Mouse (Mus musculus) spleen, adult 2 months (tissue): ENCODE data around the gene Lhfp. TPM values are rescaled to one million over a fixed set of nuclear protein-coding genes. Genes with fewer than 3 reads are reported as not detected.

ENCODE experiments used
- DNase-seq, 2 experiments: peaks; one replicate each; pipeline versions ENCODE4 v3.0.0 to v3.0.0-alpha.2; 2012 to 2021; ENCODE audit warnings: low spot score in 2 of 2, low read depth in 1 of 2
- H3K27ac ChIP-seq: fragments of 200-500 bp; 2 replicates; pipeline ENCODE4 v1.5.1; 2012; ENCODE audit warnings: low read length, inconsistent platforms; ENCODE audit not compliant: insufficient read depth
- H3K27me3 ChIP-seq: fragments of 200-500 bp; 2 replicates; pipeline ENCODE4 v1.6.1; 2012; ENCODE audit warnings: mild to moderate bottlenecking, moderate library complexity, low read length, inconsistent platforms; ENCODE audit not compliant: control insufficient read depth, insufficient read depth
- H3K36me3 ChIP-seq: fragments of 200-500 bp; 2 replicates; pipeline ENCODE4 v1.6.1; 2012; ENCODE audit warnings: mild to moderate bottlenecking, low read length, inconsistent platforms; ENCODE audit not compliant: control insufficient read depth, insufficient read depth
- H3K4me1 ChIP-seq: fragments of 200-500 bp; 2 replicates; pipeline ENCODE4 v1.6.1; 2011; ENCODE audit warnings: inconsistent platforms; ENCODE audit not compliant: control insufficient read depth, insufficient read depth, insufficient read length
- H3K4me3 ChIP-seq: fragments of 200-500 bp; 2 replicates; pipeline ENCODE4 v1.5.1; 2011; ENCODE audit warnings: mild to moderate bottlenecking, inconsistent platforms; ENCODE audit not compliant: insufficient read depth, insufficient read length; ENCODE audit errors: extremely low read depth
- CTCF ChIP-seq: fragments of 200-500 bp; IDR thresholded peaks from 2 replicates; pipeline ENCODE4 v1.5.1; 2011; ENCODE audit warnings: mild to moderate bottlenecking, inconsistent platforms; ENCODE audit not compliant: insufficient read depth, insufficient read length, insufficient replicate concordance; ENCODE audit errors: extremely low read depth
- POLR2A ChIP-seq: fragments of 200-500 bp; IDR thresholded peaks from 2 replicates; pipeline ENCODE4 v1.6.1; 2011; ENCODE audit warnings: low read depth, low read length, inconsistent platforms
- WGBS: fragments of 180-500 bp; shearing (Covaris S2); methylation state at CpG from one replicate; pipeline ENCODE4 v1.1.7; 2018; 5-methylcytosine and 5-hydroxymethylcytosine counted together
- polyA plus RNA-seq: library from polyadenylated mRNA; depleted of rRNA; stranded (reverse); fragments of >200 nt; gene quantifications from 2 replicates; pipeline ENCODE4 v1.2.3, GENCODE M21; 2012

Gene Lhfp
- polyA plus RNA-seq, 1 experiment: 88.7 TPM

- TF ChIP-seq POLR2A (no peak), CTCF (no peak)
- DNase-seq: no peak
- Histone ChIP-seq H3K27me3 (no peaks in the 10 kb centered on the region), H3K4me3 (no peak overlapping the region), H3K4me1 (no peaks in the 10 kb centered on the region), H3K27ac (no peak overlapping the region), H3K36me3 (peaks cover 31% of the 10 kb centered on the region)
- WGBS: 91% methylated on average over 3 of the region's 3 CpGs
Measured at GRCm38 (mm10) chr3:52999996-53000395, 41.3 kb upstream of the Lhfp start.

- peaks cover 27% of the 10 kb centered on the region for H3K36me3 ChIP-seq
Measured at GRCm38 (mm10) chr3:53002076-53002475, 39.3 kb upstream of the Lhfp start.

GRCm38 (mm10) chr3:53004406-53005114, 36.8 kb upstream of the Lhfp start:
- H3K27me3 ChIP-seq: no peaks in the 10 kb centered on the region
- WGBS: 69% methylated on average over 2 of the region's 2 CpGs
- TF ChIP-seq POLR2A (no peak), CTCF (peak; percentile 32; the same call in 1 of the 2 replicates)
- DNase-seq: no peak
- no peak overlapping the region for H3K4me3 ChIP-seq
- H3K4me1 ChIP-seq: no peaks in the 10 kb centered on the region
- H3K36me3 ChIP-seq: peaks cover 37% of the 10 kb centered on the region
- no peak overlapping the region for H3K27ac ChIP-seq

More at GRCm38 (mm10) chr3:53002076-53002475, 39.3 kb upstream of the Lhfp start:
- WGBS: 88% methylated on average over 6 of the region's 6 CpGs
- Histone ChIP-seq H3K27me3 (no peaks in the 10 kb centered on the region), H3K4me3 (no peak overlapping the region), H3K4me1 (no peaks in the 10 kb centered on the region), H3K27ac (no peak overlapping the region)
- TF ChIP-seq POLR2A: no peak
- TF ChIP-seq CTCF: no peak
- DNase-seq: no peak

- DNase-seq: no peak
- H3K36me3 ChIP-seq: peaks cover 24% of the 10 kb centered on the region
- H3K27me3 ChIP-seq: no peaks in the 10 kb centered on the region
- WGBS: 96% methylated on average over 8 of the region's 8 CpGs
- H3K4me1 ChIP-seq: no peaks in the 10 kb centered on the region
- TF ChIP-seq CTCF (no peak), POLR2A (no peak)
- no peak overlapping the region for H3K4me3 ChIP-seq
- no peak overlapping the region for H3K27ac ChIP-seq
Measured at GRCm38 (mm10) chr3:53007411-53007810, 33.9 kb upstream of the Lhfp start.

GRCm38 (mm10) chr3:53016436-53017340, 24.6 kb upstream of the Lhfp start, which contains the start of gene Cog6:
Cog6 (minus strand) TSS chr3:53017237.
- WGBS: 3% methylated on average over 53 of the region's 53 CpGs
- Histone ChIP-seq H3K4me1 (peaks cover 1% of the 10 kb centered on the region; the same call in 1 of the 2 replicates), H3K27me3 (no peaks in the 10 kb centered on the region), H3K27ac (peak within 1 kb of the TSS; percentile 85), H3K4me3 (peak within 1 kb of the TSS; percentile 92), H3K36me3 (peaks cover 5% of the 10 kb centered on the region)
- DNase-seq: peak; percentile 72 to 77
- TF ChIP-seq CTCF (no peak), POLR2A (peak; percentile 91)

- H3K27ac ChIP-seq: no peak overlapping the region
- no peaks in the 10 kb centered on the region for H3K36me3 ChIP-seq
- no peak overlapping the region for H3K4me3 ChIP-seq
- TF ChIP-seq POLR2A: no peak
- no peak for TF ChIP-seq CTCF
- H3K4me1 ChIP-seq: no peaks in the 10 kb centered on the region
- no peaks in the 10 kb centered on the region for H3K27me3 ChIP-seq
- no peak for DNase-seq
- 63% methylated on average over 4 of the region's 4 CpGs for WGBS
Measured at GRCm38 (mm10) chr3:53027333-53027732, 14.0 kb upstream of the Lhfp start.
